Mouse (Mus musculus) kidney, adult 2 months (tissue): Measurements from ENCODE around the gene Lrch4.

ENCODE experiments used
- CTCF ChIP-seq: fragments of 200-500 bp; conservative IDR thresholded peaks from 2 replicates; pipeline ENCODE4 v1.5.1; 2011; ENCODE audit warnings: low read depth, mild to moderate bottlenecking, control low read depth, low read length, moderate library complexity, mixed read lengths; ENCODE audit not compliant: insufficient read depth, insufficient read length
- POLR2A ChIP-seq: fragments of 200-500 bp; IDR thresholded peaks from one replicate; pipeline ENCODE4 v1.6.1; 2011; ENCODE audit warnings: low read depth, low read length, control low read depth

- TF ChIP-seq POLR2A, result no peak
- TF ChIP-seq CTCF, result no peak
Measured at GRCm38 (mm10) chr5:137597625-137598024, 31.3 kb upstream of the Lrch4 start.
